Mouse (Mus musculus): ENCODE data around the gene Gtse1.

Gtse1 gene

GRCm38 (mm10) chr15:85877336-85877735 lies 17.8 kb downstream of the Gtse1 start:
- peak in 1 of 2 experiments; percentile 44 for DNase-seq

GRCm38 (mm10) chr15:85878848-85879497 lies 19.4 kb downstream of the Gtse1 start, which contains the start of gene Trmu:
TSS of gene Trmu (plus strand) at chr15:85879312.
- DNase-seq, result peak; percentile 90 to 96

- no peak for DNase-seq
These were observed 20.0 kb downstream of the Gtse1 start for GRCm38 (mm10) chr15:85879498-85879895.

- DNase-seq, result no peak
These were observed 26.1 kb downstream of the Gtse1 start for GRCm38 (mm10) chr15:85885606-85886005.

DNA sequence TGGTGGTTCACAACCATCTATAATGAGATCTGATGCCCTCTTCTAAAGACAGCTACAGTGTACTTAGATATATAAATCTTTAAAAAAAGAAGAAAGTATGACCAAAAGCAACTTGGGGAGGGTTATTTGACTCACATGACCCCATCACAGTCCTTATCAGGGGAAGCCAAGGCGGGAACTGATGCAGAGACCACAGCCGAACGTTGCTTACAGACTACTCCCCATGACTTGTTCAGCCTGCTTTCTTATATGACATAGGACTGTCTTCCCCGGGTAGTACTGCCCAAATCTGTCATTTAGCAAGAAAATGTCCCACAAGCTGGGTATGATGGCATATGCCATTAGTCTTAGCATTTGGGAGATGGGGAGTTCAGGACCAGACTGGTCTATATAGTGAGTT lies 29.7 kb downstream of the Gtse1 start:
- DNase-seq, result no peak

DNA sequence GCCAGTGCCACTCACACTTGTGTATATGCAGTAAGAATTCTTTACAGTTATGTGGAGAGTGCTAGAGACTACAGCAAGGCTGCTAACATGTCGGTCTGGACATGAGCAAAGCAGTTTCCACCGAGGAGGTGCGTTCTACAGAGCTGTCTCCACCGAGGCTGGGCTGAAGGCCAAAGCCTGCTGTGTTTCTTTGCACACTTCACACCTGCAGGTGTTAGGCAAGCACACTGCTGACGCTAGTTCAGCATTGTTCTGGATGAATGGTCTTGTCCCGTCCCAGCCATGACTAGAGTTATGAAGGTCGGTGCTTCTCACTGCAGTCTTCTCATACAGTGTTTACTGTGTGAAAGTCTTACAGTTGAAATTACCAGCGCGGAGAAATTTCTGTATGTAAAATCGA lies 32.4 kb downstream of the Gtse1 start:
- peak in 1 of 2 experiments; percentile 11 for DNase-seq

- no peak for DNase-seq
These were observed 33.1 kb downstream of the Gtse1 start for GRCm38 (mm10) chr15:85892498-85893118.

DNA sequence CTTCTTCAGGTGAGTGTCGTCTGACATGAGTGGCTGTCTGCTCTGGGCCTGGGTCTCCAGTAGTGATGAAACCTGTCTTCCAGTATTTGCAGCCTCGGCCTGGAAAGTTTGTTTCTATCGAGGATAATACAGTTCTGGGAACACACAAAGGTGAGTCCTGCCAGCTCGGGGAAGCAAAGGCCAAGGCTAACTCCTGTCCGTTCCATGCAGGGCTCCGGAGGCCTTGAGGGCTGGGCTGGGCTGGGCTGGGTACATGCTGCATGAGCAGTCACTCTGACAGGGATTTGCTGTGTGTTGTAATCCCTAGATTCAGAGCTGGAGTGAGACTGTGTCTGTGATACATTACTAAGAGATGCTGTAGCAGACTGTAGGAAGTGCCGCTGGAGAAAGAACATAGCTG lies 34.3 kb downstream of the Gtse1 start:
- no peak for DNase-seq

DNA sequence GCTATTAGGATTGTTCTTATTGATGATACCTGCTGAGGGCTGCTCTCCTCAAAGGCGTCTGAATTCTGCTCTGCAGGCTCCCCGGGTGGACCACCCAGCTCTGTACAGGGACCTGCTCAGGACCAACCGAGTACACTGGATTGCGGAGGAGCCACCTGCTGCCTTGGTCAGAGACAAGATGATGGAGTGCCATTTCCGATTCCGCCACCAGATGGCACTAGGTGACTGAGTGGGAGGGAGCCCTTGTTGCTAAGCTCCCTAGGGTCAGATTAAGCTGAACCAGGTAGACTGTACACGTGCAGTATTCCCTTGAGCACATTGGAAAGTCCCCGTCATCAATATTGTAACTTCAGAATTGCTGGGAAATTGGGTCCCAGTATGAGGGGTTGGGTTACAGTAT lies 36.7 kb downstream of the Gtse1 start:
- peak; percentile 92 to 94 for DNase-seq

DNA sequence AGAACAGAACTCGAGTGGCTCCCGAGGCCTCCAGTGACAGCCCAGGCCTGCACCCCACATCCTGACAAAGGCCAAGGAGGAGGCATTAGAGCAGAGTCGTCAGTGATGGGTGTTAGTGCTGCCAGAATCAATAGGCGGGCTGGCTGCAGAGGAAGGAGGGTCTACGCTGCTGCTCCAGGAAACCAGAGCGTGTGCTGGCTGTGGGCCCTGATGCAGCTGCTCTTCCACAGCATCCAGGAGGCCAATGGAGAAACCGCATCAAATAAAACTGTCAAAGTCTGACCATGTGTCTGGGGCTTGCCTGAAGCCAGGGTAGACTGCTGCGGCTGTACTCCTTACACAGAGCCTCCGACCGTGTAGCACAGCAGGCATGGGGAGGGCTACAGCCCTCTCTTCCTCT lies 37.6 kb downstream of the Gtse1 start:
- DNase-seq, result peak; percentile 30 to 39

DNA sequence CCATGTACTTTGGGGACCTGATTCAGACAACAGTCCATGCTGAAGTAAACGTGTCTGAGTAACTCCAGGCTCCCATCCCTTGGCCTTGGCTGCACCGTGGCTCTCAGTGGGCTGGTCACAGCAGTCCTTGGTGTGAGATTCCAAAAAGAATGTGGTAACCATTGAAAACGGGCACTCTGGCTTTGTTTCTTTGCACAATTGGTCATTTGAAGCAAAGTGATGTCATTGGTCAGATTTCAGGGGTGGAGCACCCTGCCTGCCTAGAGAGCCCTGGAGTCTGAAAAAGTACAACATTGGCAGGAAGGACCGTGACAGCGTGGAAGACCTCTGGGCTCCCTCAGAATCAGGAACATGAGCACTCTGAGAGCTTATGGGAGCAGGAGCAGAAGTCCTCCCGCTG lies 39.9 kb downstream of the Gtse1 start:
- DNase-seq, result no peak

DNA sequence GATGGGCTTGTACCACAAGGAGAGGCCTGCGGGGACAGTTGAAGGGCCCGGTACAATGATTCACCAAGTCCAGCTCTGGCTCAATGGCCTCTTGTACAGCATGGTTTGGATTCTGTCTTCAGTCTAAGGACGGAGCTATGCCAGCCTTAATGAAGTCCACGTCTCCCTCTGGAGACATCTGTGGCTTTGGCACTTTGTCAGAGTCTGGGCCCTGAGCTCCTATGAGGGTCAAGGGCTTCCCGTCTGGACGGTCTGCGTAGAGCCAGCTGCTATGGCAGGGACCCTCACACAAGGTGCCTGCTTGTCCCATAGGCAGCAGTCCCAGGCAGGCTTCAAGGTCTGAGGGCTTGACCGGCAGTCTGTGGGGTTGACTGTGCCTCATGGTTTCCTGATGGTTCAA lies 40.8 kb downstream of the Gtse1 start:
- DNase-seq, result peak in 1 of 2 experiments; percentile 11

DNA sequence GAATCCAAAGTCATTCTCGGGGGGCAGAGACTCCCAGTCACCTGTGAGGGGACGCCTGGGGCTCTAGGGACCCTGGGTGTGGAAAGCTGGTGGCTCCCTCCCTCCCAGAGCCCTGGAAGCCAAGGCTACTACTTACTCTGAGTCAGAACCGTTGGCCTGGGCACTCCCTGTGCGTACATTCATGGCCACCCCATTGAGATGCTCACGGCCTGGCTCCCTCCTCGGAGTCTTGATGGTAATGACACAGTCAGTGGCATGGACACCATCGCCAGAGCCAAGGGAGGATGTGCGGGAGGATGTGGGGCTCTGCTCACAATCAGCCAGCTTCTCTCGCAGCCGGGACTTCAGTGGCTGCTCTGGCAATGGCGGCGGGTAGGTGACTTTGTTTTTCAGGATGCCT lies 41.3 kb downstream of the Gtse1 start:
- no peak for DNase-seq

DNA sequence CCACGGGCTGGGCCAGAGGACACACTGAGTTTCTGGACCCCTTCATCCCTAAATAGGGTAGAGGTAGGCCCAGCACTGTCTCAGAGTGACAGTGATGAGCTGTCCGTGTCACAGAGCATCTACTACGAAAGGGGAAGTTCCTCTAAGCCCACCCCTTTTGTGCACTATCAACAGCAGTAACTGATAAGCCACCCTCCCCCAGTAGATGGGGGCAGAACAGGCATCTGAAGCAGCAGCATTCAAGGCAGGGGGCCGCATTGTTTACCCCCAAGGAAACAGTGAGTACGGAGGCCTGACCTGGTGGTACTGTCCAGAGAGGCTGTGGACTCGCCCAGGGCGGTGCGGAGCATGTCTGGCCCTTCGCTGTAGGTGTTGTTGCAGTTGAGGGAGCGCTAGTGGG lies 43.0 kb downstream of the Gtse1 start:
- DNase-seq, result no peak

DNA sequence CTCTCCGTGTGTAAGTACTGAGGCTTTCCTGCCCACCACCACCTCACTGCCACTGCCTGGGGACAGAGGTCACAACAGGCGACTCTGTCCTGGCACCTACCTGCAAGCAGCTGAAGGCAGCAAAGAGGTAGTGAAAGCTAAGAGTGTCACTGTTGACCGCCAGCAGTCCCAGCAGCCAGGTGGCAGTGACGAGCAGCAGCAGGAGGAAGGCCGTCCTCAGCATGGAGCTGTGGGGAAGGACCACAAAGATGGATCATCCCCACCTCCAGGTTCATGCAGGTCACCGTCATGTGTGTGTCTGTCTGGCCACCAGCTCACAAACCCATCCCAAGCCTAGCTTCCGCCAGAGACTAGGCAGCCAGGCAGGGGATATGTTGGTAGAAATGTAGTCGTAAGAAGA lies 44.3 kb downstream of the Gtse1 start:
- DNase-seq, result peak; percentile 43 to 46

DNA sequence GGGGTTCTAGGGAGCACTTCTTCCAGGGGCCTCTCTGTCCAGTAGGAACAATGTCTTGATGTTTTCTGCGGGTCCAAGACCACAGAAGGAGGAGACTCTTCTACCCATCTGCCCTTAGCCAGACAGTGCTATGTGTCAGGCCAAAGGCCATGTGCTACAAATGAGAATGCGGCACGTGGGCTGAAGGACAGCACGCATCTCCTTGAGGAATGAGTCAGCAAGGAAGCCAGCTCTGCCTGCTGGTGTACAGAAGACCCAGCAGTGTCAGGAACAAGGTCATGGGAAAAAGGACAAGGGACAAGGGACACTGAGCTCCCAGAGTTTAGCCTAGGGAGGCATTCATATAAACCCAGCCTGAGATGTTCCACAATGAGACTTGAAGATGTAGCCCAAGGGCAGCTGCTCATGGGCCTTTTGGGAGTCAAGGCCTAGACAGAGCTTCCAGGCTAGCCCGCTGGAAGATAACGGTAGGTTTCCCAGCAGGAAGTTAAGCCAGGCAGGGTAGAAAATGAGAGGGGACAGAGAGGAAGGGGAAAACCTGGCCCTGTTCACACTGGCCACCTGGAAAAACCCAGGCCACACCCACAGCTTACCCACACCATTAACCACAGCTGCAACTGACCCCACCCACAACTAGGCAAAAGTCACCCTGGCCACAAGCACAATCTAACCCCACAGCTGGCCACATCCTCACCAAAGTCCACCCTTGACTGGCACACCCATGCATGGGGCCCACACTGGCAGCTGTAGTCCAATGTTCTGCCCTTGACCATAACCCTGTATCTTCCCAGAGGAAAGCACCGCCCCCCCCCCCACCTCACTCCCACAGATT lies 49.3 kb downstream of the Gtse1 start:
- peak in 1 of 2 experiments; percentile 40 for DNase-seq

DNA sequence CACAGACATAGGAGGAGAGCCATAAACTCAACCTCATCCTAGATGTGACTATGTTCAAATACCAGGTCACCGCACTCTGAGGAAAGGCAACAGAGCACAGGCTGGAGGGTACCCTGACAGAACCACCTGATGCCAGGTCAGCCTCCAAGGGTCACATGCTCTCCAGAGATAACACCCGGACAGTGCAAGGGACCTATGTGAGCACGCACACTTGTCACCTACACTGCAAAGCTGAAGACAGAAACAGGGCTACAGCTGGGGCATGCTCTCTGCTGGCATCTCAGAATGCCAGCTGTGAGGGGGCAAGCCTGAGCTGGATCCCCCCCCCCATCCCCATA lies 49.9 kb downstream of the Gtse1 start:
- DNase-seq, result no peak

DNA sequence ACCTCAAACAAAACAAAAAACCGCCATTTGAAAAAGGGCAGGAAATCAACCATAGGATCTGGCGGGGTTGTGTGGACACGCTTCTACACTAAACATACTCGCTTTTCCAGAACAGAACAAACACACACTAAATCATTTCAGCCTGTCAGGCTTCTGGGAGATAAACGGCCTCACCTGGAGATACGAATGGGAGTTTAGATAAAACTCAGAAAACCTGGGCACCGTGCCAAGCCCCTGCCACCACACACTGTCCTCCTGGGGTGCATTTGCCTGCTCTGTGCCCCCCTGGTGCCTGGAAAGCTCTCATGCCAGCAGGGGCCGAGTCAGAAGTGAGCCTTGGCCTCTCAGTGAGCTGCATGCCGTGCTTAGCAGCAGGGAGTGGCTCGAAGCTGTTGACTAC lies 50.4 kb downstream of the Gtse1 start:
- DNase-seq, result peak; percentile 43 to 55

- DNase-seq, result peak; percentile 88 to 91
These were observed 54.1 kb downstream of the Gtse1 start for GRCm38 (mm10) chr15:85913605-85914004.

- peak in 1 of 2 experiments; percentile 19 for DNase-seq
These were observed 59.8 kb downstream of the Gtse1 start for GRCm38 (mm10) chr15:85919191-85919891.

DNA sequence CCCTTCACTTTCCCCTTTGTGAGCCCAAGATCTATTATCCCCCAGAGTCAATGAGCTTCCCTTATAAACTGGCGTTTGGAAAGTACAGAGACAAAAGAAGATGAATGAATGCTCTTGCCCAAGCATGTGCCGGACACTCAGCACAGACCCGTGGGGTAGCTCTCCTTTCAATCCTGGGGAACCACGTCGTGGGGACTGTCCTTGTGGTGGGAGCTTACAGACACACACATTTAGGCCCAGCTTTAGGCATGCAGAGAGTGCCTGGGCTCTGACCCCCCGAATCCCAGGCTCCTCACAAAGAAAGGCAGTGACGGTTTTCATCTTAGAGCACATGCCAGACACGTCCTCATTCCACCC lies 60.3 kb downstream of the Gtse1 start:
- DNase-seq, result no peak

- DNase-seq, result no peak
These were observed 62.3 kb downstream of the Gtse1 start for GRCm38 (mm10) chr15:85921855-85922254.
